Mouse (Mus musculus): ENCODE results near the gene Ambn.

- TF ChIP-seq CTCF (IDR thresholded peaks at IDR 0.05; ENCODE audit: control insufficient read depth, insufficient read depth, insufficient replicate concordance, low read depth, low read length): no peak
- no peak for TF ChIP-seq POLR2A (IDR thresholded peaks at IDR 0.05; ENCODE audit: control insufficient read depth, low read depth, low read length)
Observed at GRCm38 (mm10) chr5:88487675-88488074, 31.9 kb downstream of the Ambn start, which contains the start of gene Enam.
